Mouse (Mus musculus): ENCODE data around the gene Cdk2ap1. TPM values are rescaled to one million over a fixed set of nuclear protein-coding genes. Genes with fewer than 3 reads are reported as not detected.
"Not testable (repeated sequence)": the region's sequence is repeated elsewhere in the genome, so short reads cannot be mapped to it uniquely, and the experiment has no call there.

The Cdk2ap1 gene
- total and polyA plus RNA-seq, 2 experiments, result 13.4 to 38.2 TPM

GRCm38 (mm10) chr5:124299307-124299706 lies 63.6 kb downstream of the Cdk2ap1 start:
- peak; percentile 65 for TF ChIP-seq CTCF (IDR thresholded peaks at IDR 0.05; ENCODE audit: low read depth, low read length)
- not testable (repeated sequence) for H3K27me3 ChIP-seq (ENCODE audit: control insufficient read depth, insufficient read depth, low read length); H3K4me3 ChIP-seq (ENCODE audit: insufficient read depth, low read depth, low read length); H3K9ac ChIP-seq (ENCODE audit: low read depth, low read length); H3K79me2 ChIP-seq (ENCODE audit: control insufficient read depth, insufficient read depth, low read length); H3K27ac ChIP-seq (replicated peaks; ENCODE audit: insufficient read depth, low read depth, low read length); H3K4me1 ChIP-seq (ENCODE audit: control insufficient read depth, insufficient read depth, low read length); H3K36me3 ChIP-seq (ENCODE audit: control insufficient read depth, insufficient read depth, low read length)
- 49% methylated on average over 4 of the region's 4 CpGs for WGBS
- DNase-seq (ENCODE audit: extremely low read depth, low read depth, low spot score), result peak; percentile 39

- 81% methylated on average over 4 of the region's 4 CpGs for WGBS
- no peak for DNase-seq (ENCODE audit: extremely low read depth, low read depth, low spot score)
- peaks cover 3% of the 10 kb centered on the region; the same call in 1 of the 2 replicates for H3K36me3 ChIP-seq (ENCODE audit: control insufficient read depth, insufficient read depth, low read length)
- H3K27me3 ChIP-seq (ENCODE audit: control insufficient read depth, insufficient read depth, low read length), result no peaks in the 10 kb centered on the region
- H3K4me3 ChIP-seq (ENCODE audit: insufficient read depth, low read depth, low read length), result no peak overlapping the region
- no peak overlapping the region for H3K9ac ChIP-seq (ENCODE audit: low read depth, low read length)
- TF ChIP-seq CTCF (IDR thresholded peaks at IDR 0.05; ENCODE audit: low read depth, low read length) (no peak), POLR2A (IDR thresholded peaks at IDR 0.05; ENCODE audit: extremely low read depth, insufficient read depth, low read length) (no peak)
- H3K4me1 ChIP-seq (ENCODE audit: control insufficient read depth, insufficient read depth, low read length), result peaks cover 4% of the 10 kb centered on the region
- no peaks in the 10 kb centered on the region for H3K79me2 ChIP-seq (ENCODE audit: control insufficient read depth, insufficient read depth, low read length)
- H3K27ac ChIP-seq (replicated peaks; ENCODE audit: insufficient read depth, low read depth, low read length), result no peak overlapping the region
Measured at GRCm38 (mm10) chr5:124296475-124296874, 66.4 kb downstream of the Cdk2ap1 start.

Other genes starting within 250 kb of the Cdk2ap1 start
- gene Arl6ip4, start 247.0 kb downstream of the Cdk2ap1 start, total RNA-seq (2014; rRNA removed), result 18.0 and 19.3 TPM in 2 replicates
- gene Arl6ip4, start 247.0 kb downstream of the Cdk2ap1 start, polyA plus RNA-seq (2012; rRNA removed), result 23.6 and 26.2 TPM in 2 replicates
- gene Pitpnm2, start 113.3 kb downstream of the Cdk2ap1 start, total RNA-seq (2014; rRNA removed), result 10.6 and 13.9 TPM in 2 replicates
- 25.5 and 30.3 TPM in 2 replicates for gene Pitpnm2, start 113.3 kb downstream of the Cdk2ap1 start, polyA plus RNA-seq (2012; rRNA removed)
- gene Mphosph9, start 35.1 kb downstream of the Cdk2ap1 start, total RNA-seq (2014; rRNA removed), result 2.3 and 3.4 TPM in 2 replicates
- gene Mphosph9, start 35.1 kb downstream of the Cdk2ap1 start, polyA plus RNA-seq (2012; rRNA removed), result 0.54 and 1.1 TPM in 2 replicates
- 6.3 and 7.3 TPM in 2 replicates for gene 2810006K23Rik, start 35.0 kb downstream of the Cdk2ap1 start, total RNA-seq (2014; rRNA removed)
- gene 2810006K23Rik, start 35.0 kb downstream of the Cdk2ap1 start, polyA plus RNA-seq (2012; rRNA removed), result 5.1 and 5.3 TPM in 2 replicates
- 33.1 and 36.6 TPM in 2 replicates for gene Sbno1, start 62.9 kb upstream of the Cdk2ap1 start, total RNA-seq (2014; rRNA removed)
- gene Sbno1, start 62.9 kb upstream of the Cdk2ap1 start, polyA plus RNA-seq (2012; rRNA removed), result 7.2 and 8.1 TPM in 2 replicates
- 9.6 and 13.2 TPM in 2 replicates for gene Kmt5a, start 76.8 kb upstream of the Cdk2ap1 start, total RNA-seq (2014; rRNA removed)
- 14.7 and 15.1 TPM in 2 replicates for gene Kmt5a, start 76.8 kb upstream of the Cdk2ap1 start, polyA plus RNA-seq (2012; rRNA removed)
- gene Rilpl2, start 115.3 kb upstream of the Cdk2ap1 start, total RNA-seq (2014; rRNA removed), result 9.6 and 11.6 TPM in 2 replicates
- gene Rilpl2, start 115.3 kb upstream of the Cdk2ap1 start, polyA plus RNA-seq (2012; rRNA removed), result 10.1 and 10.4 TPM in 2 replicates
- 2.9 and 3.7 TPM in 2 replicates for gene Snrnp35, start 120.1 kb upstream of the Cdk2ap1 start, total RNA-seq (2014; rRNA removed)
- 2.2 and 2.5 TPM in 2 replicates for gene Snrnp35, start 120.1 kb upstream of the Cdk2ap1 start, polyA plus RNA-seq (2012; rRNA removed)
- 1.4 and 1.6 TPM in 2 replicates for gene Rilpl1, start 168.3 kb upstream of the Cdk2ap1 start, total RNA-seq (2014; rRNA removed)
- 0.97 and 2.0 TPM in 2 replicates for gene Rilpl1, start 168.3 kb upstream of the Cdk2ap1 start, polyA plus RNA-seq (2012; rRNA removed)
- gene Tmed2, start 177.6 kb upstream of the Cdk2ap1 start, total RNA-seq (2014; rRNA removed), result 374 and 414 TPM in 2 replicates
- gene Tmed2, start 177.6 kb upstream of the Cdk2ap1 start, polyA plus RNA-seq (2012; rRNA removed), result 124 and 135 TPM in 2 replicates
- 3.0 and 3.8 TPM in 2 replicates for gene Ddx55, start 189.8 kb upstream of the Cdk2ap1 start, total RNA-seq (2014; rRNA removed)
- 3.5 and 6.3 TPM in 2 replicates for gene Ddx55, start 189.8 kb upstream of the Cdk2ap1 start, polyA plus RNA-seq (2012; rRNA removed)
- gene Eif2b1, start 216.0 kb upstream of the Cdk2ap1 start, total RNA-seq (2014; rRNA removed), result 10.5 and 13.0 TPM in 2 replicates
- gene Eif2b1, start 216.0 kb upstream of the Cdk2ap1 start, polyA plus RNA-seq (2012; rRNA removed), result 12.0 and 13.2 TPM in 2 replicates
- 11.9 and 12.2 TPM in 2 replicates for gene Gtf2h3, start 216.1 kb upstream of the Cdk2ap1 start, total RNA-seq (2014; rRNA removed)
- gene Gtf2h3, start 216.1 kb upstream of the Cdk2ap1 start, polyA plus RNA-seq (2012; rRNA removed), result 21.2 and 23.9 TPM in 2 replicates